Mouse (Mus musculus) intestine, postnatal 0 days (tissue): ENCODE data around the gene Orc3. TPM values are rescaled to one million over a fixed set of nuclear protein-coding genes. Genes with fewer than 3 reads are reported as not detected.

ENCODE experiments used
- ATAC-seq: fragments of 200-750 bp; cut with Nextera tagmentation; 2 replicates; pipeline ENCODE4 v1.8.0; 2017; ENCODE audit warnings: mild to moderate bottlenecking, moderate TSS enrichment, moderate library complexity
- H3K27ac ChIP-seq: fragments of 300-500 bp; sonication (generic); 2 replicates; pipeline ENCODE4 v1.5.1; 2014; ENCODE audit warnings: mild to moderate bottlenecking, low read depth, low read length, moderate library complexity
- H3K27me3 ChIP-seq: fragments of 300-500 bp; sonication (generic); replicated peaks from 2 replicates; pipeline ENCODE4 v1.6.1; 2014; ENCODE audit warnings: low read length, mixed read lengths; ENCODE audit not compliant: control insufficient read depth, insufficient read depth
- H3K36me3 ChIP-seq: fragments of 300-500 bp; sonication (generic); 2 replicates; pipeline ENCODE4 v1.6.1; 2014; ENCODE audit warnings: mild to moderate bottlenecking, moderate library complexity; ENCODE audit not compliant: control insufficient read depth, insufficient read depth
- H3K4me1 ChIP-seq: fragments of 300-500 bp; sonication (generic); replicated peaks from 2 replicates; pipeline ENCODE4 v1.6.1; 2014; ENCODE audit warnings: antibody characterized with exemption, low read length, mixed read lengths; ENCODE audit not compliant: control insufficient read depth, insufficient read depth
- H3K4me2 ChIP-seq: fragments of 300-500 bp; sonication (generic); replicated peaks from 2 replicates; pipeline ENCODE4 v1.6.1; 2014; ENCODE audit warnings: low read depth, mild to moderate bottlenecking, moderate library complexity
- H3K4me3 ChIP-seq: fragments of 300-500 bp; sonication (generic); 2 replicates; pipeline ENCODE4 v1.5.1; 2014; ENCODE audit warnings: low read depth, low read length
- H3K9ac ChIP-seq: fragments of 300-500 bp; sonication (generic); 2 replicates; pipeline ENCODE4 v1.6.1; 2014; ENCODE audit warnings: mild to moderate bottlenecking, low read depth, low read length
- H3K9me3 ChIP-seq: fragments of 300-500 bp; sonication (generic); 2 replicates; pipeline ENCODE4 v1.6.1; 2016; ENCODE audit warnings: mixed run types; ENCODE audit not compliant: control insufficient read depth
- CTCF ChIP-seq: sonication (generic); IDR thresholded peaks from 2 replicates; pipeline ENCODE4 v1.5.1; 2016; ENCODE audit warnings: low read depth, mild to moderate bottlenecking, control low read depth, antibody characterized with exemption, moderate library complexity
- WGBS: fragments of 180-500 bp; shearing (Covaris S2); extraction: QIAGEN DNeasy Blood & Tissue Kit; methylation state at CpG from one replicate; pipeline ENCODE4 v1.1.7; 2014; 5-methylcytosine and 5-hydroxymethylcytosine counted together
- polyA plus RNA-seq: library from polyadenylated mRNA; unstranded; fragments of >200 nt; fragmentation: Nextera tagmentation; extraction: Ambion mirVana; gene quantifications from 2 replicates; pipeline ENCODE4 v1.2.1, GENCODE M21; 2015

The Orc3 gene
- polyA plus RNA-seq, 1 experiment from 2014 or later, result 28.3 TPM

- Histone ChIP-seq H3K4me3 (no peak overlapping the region), H3K36me3 (no peaks in the 10 kb centered on the region), H3K27ac (no peak overlapping the region), H3K4me2 (no peak overlapping the region), H3K27me3 (no peaks in the 10 kb centered on the region), H3K9me3 (no peaks in the 10 kb centered on the region), H3K4me1 (peaks cover 3% of the 10 kb centered on the region; the same call in 1 of the 2 replicates), H3K9ac (no peak overlapping the region)
- ATAC-seq, result no peak
- WGBS, result 24% methylated on average over 1 of the region's 1 CpGs
- TF ChIP-seq CTCF, result no peak
Measured at GRCm38 (mm10) chr4:34554596-34554995, 60.1 kb downstream of the Orc3 start.

GRCm38 (mm10) chr4:34551966-34552365 lies 62.8 kb downstream of the Orc3 start:
- Histone ChIP-seq H3K4me2 (peak overlapping the region; percentile 77), H3K4me1 (peaks cover 3% of the 10 kb centered on the region; the same call in 1 of the 2 replicates), H3K27me3 (no peaks in the 10 kb centered on the region), H3K36me3 (no peaks in the 10 kb centered on the region), H3K4me3 (peak overlapping the region; percentile 90), H3K9ac (peak overlapping the region; percentile 96; the same call in 1 of the 2 replicates), H3K27ac (no peak overlapping the region), H3K9me3 (no peaks in the 10 kb centered on the region)
- ATAC-seq, result no peak
- WGBS, result 1% methylated on average over 3 of the region's 3 CpGs
- no peak for TF ChIP-seq CTCF

GRCm38 (mm10) chr4:34551098-34551809 lies 63.5 kb downstream of the Orc3 start:
- ATAC-seq, result peak; percentile 39
- Histone ChIP-seq H3K9me3 (no peaks in the 10 kb centered on the region), H3K4me3 (peak overlapping the region; percentile 90), H3K27ac (peak overlapping the region; percentile 96), H3K9ac (peak overlapping the region; percentile 96), H3K27me3 (no peaks in the 10 kb centered on the region), H3K4me1 (peaks cover 3% of the 10 kb centered on the region; the same call in 1 of the 2 replicates), H3K36me3 (no peaks in the 10 kb centered on the region), H3K4me2 (peak overlapping the region; percentile 77)
- no peak for TF ChIP-seq CTCF
- under 1% methylated on average over 49 of the region's 50 CpGs for WGBS

- TF ChIP-seq CTCF, result no peak
- peak within 1 kb of the TSS; percentile 77 for H3K4me2 ChIP-seq
- 0% methylated on average over 53 of the region's 53 CpGs for WGBS
- no peaks in the 10 kb centered on the region for H3K27me3 ChIP-seq
- peak within 1 kb of the TSS; percentile 96 for H3K9ac ChIP-seq
- peak; percentile 72 for ATAC-seq
- H3K4me3 ChIP-seq, result peak within 1 kb of the TSS; percentile 90
- H3K4me1 ChIP-seq, result peaks cover 3% of the 10 kb centered on the region; the same call in 1 of the 2 replicates
- H3K36me3 ChIP-seq, result no peaks in the 10 kb centered on the region
- H3K9me3 ChIP-seq, result no peaks in the 10 kb centered on the region
- peak within 1 kb of the TSS; percentile 96 for H3K27ac ChIP-seq
Measured at GRCm38 (mm10) chr4:34550748-34551097, 64.0 kb downstream of the Orc3 start, which contains the start of gene Akirin2. Gene Akirin2, plus strand, starts transcription at chr4:34550937.

GRCm38 (mm10) chr4:34549981-34550747 lies 64.6 kb downstream of the Orc3 start:
- peak; percentile 93 for ATAC-seq
- no peak for TF ChIP-seq CTCF

GRCm38 (mm10) chr4:34529941-34530340 lies 84.8 kb downstream of the Orc3 start:
- no peak overlapping the region for H3K27ac ChIP-seq
- H3K4me3 ChIP-seq, result no peak overlapping the region
- H3K9me3 ChIP-seq, result no peaks in the 10 kb centered on the region
- H3K4me2 ChIP-seq, result no peak overlapping the region
- H3K4me1 ChIP-seq, result no peaks in the 10 kb centered on the region
- no peaks in the 10 kb centered on the region for H3K27me3 ChIP-seq
- no peaks in the 10 kb centered on the region for H3K36me3 ChIP-seq
- 68% methylated on average over 6 of the region's 6 CpGs for WGBS
- no peak overlapping the region for H3K9ac ChIP-seq
- no peak for TF ChIP-seq CTCF
- ATAC-seq, result no peak

More at GRCm38 (mm10) chr4:34549981-34550747, 64.6 kb downstream of the Orc3 start:
- Histone ChIP-seq H3K9ac (peak overlapping the region; percentile 96), H3K27me3 (no peaks in the 10 kb centered on the region), H3K4me1 (peaks cover 2% of the 10 kb centered on the region; the same call in 1 of the 2 replicates), H3K4me3 (peak overlapping the region; percentile 90), H3K9me3 (no peaks in the 10 kb centered on the region), H3K4me2 (peak overlapping the region; percentile 77), H3K27ac (peak overlapping the region; percentile 96), H3K36me3 (no peaks in the 10 kb centered on the region)
- 1% methylated on average over 38 of the region's 38 CpGs for WGBS
